11 mouse cellular contexts compared by ENCODE assay signal in the genomic region with DNA sequence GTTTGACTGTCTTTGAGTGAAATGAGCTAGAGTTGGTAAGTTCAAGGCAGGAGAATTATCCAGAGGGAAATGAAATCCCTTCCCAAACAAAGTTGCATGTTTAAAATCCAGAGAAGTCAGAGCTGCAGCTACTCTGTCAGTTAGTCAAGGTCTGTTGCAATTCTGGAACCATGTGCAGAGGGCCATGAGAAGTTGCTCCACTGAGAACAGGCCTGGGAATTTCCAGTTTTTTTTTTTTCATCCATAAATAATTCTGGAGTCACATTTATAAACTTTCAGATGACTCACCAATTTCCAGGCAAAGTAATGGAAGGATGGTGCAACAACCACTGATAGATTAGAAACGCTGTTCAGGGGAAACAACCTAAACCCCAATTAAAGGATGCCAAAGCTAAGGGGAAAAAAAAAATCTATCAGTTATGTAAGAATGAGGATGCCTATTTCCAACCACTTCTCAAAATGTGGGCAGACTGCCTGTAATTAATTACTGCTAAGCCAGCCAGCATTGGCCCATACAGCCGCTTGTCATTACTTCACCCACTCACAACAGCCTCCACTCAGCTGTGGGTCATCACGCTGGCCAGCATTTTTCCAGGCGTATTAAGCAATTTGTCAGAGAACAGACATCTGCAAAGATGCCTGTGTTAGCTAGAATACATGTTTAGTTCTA.
DNase-seq lines count a peak whose midpoint lies in the region; ATAC-seq and TF ChIP-seq lines count a peak whose summit lies in the region.
"Had no signal": no experiment of that assay in that cellular context is flagged by ENCODE, and none has a peak within 500 bp of the region (broad histone marks: within the 10 kb centered on the region; RNA-seq: fewer than 3 reads in every experiment).

No protein-coding gene starts in this region.

- H3K4me2 ChIP-seq in heart, embryonic 12.5 days = no peak overlapping the region
- no peak overlapping the region for H3K4me2 ChIP-seq in lung, postnatal 0 days (replicated peaks; ENCODE audit: low read depth, low read length)
- H3K4me2 ChIP-seq: hindbrain, embryonic 15.5 days; liver, embryonic 15.5 days had no signal

- peak; percentile 49 for TF ChIP-seq EP300 in lung, postnatal 0 days (IDR thresholded peaks at IDR 0.05)

- no peaks in the 10 kb centered on the region for H3K27me3 ChIP-seq in heart, embryonic 12.5 days (replicated peaks)
- no peaks in the 10 kb centered on the region for H3K27me3 ChIP-seq in lung, postnatal 0 days (replicated peaks; ENCODE audit: insufficient read depth, low read length)
- H3K27me3 ChIP-seq: hindbrain, embryonic 15.5 days; liver, embryonic 15.5 days had no signal

- H3K27ac ChIP-seq in heart, embryonic 12.5 days (ENCODE audit: poor library complexity, severe bottlenecking) = no peak overlapping the region
- no peak overlapping the region for H3K27ac ChIP-seq in lung, postnatal 0 days (ENCODE audit: low read length)
- H3K27ac ChIP-seq: hindbrain, embryonic 15.5 days; liver, embryonic 15.5 days had no signal

- no peak for ATAC-seq in heart, embryonic 12.5 days (ENCODE audit: insufficient number of reproducible peaks, low FRiP score)
- ATAC-seq in granulocyte monocyte progenitor cell, adult 5-6 weeks (replicated peaks; ENCODE audit: poor library complexity, severe bottlenecking) = peak; percentile 90
- ATAC-seq in lung, postnatal 0 days = peak; percentile 82

- peaks cover 4% of the 10 kb centered on the region for H3K9me3 ChIP-seq in heart, embryonic 12.5 days (replicated peaks)
- no peaks in the 10 kb centered on the region for H3K9me3 ChIP-seq in lung, postnatal 0 days (ENCODE audit: low read length)
- H3K9me3 ChIP-seq: G1E; hindbrain, embryonic 15.5 days; liver, embryonic 15.5 days had no signal

- no peak overlapping the region for H3K9ac ChIP-seq in heart, embryonic 12.5 days
- no peak overlapping the region for H3K9ac ChIP-seq in lung, postnatal 0 days (replicated peaks; ENCODE audit: low read depth)
- H3K9ac ChIP-seq: hindbrain, embryonic 15.5 days; liver, embryonic 15.5 days had no signal

- no peaks in the 10 kb centered on the region for H3K36me3 ChIP-seq in heart, embryonic 12.5 days
- no peaks in the 10 kb centered on the region for H3K36me3 ChIP-seq in lung, postnatal 0 days (ENCODE audit: insufficient read depth, low read length)
- H3K36me3 ChIP-seq: G1E; hindbrain, embryonic 15.5 days; liver, embryonic 15.5 days had no signal

- no peak overlapping the region for H3K4me3 ChIP-seq in heart, embryonic 12.5 days
- no peak overlapping the region for H3K4me3 ChIP-seq in lung, postnatal 0 days (ENCODE audit: low read depth, low read length)
- H3K4me3 ChIP-seq: hindbrain, embryonic 15.5 days; liver, embryonic 15.5 days had no signal

- TF ChIP-seq CTCF in lung, postnatal 0 days (IDR thresholded peaks at IDR 0.05) = no peak

- 81% methylated on average over 4 of the region's 4 CpGs for WGBS in heart, embryonic 12.5 days
- WGBS in lung, postnatal 0 days = 73% methylated on average over 4 of the region's 4 CpGs

- DNase-seq in heart, adult 11 months = peak; percentile 97
- peak; percentile 23 for DNase-seq in adrenal gland, postnatal 10 days
- peak; percentile 71 for DNase-seq in lung, postnatal 0 days (ENCODE audit: low spot score)
- no peak for DNase-seq in yolk sac, embryonic 10.5 days (ENCODE audit: low spot score)
- no peak for DNase-seq in embryo, embryonic 10.5 days (ENCODE audit: low spot score)
- DNase-seq in thymus, postnatal 4 days = no peak

- H3K4me1 ChIP-seq in heart, embryonic 12.5 days (replicated peaks) = no peaks in the 10 kb centered on the region
- no peaks in the 10 kb centered on the region for H3K4me1 ChIP-seq in lung, postnatal 0 days (ENCODE audit: insufficient read depth, low read depth, low read length)
- H3K4me1 ChIP-seq: hindbrain, embryonic 15.5 days; liver, embryonic 15.5 days had no signal

Comparison
In these comparisons a context has a peak if more than half of its experiments do, and no peak if none do; other contexts are left out.
1. DNase-seq: peak in heart, adult 11 months (single experiment), adrenal gland, postnatal 10 days (single experiment) and lung, postnatal 0 days (single experiment); none in yolk sac, embryonic 10.5 days (single experiment), embryo, embryonic 10.5 days (single experiment) and thymus, postnatal 4 days (single experiment).